Mouse (Mus musculus): ENCODE results near the gene Helb. TPM values are rescaled to one million over a fixed set of nuclear protein-coding genes. Genes with fewer than 3 reads are reported as not detected.

Helb gene
- polyA plus RNA-seq, 1 experiment from 2014 or later: 4.6 TPM

Other genes with a start within 250 kb of the Helb start
- gene Tmbim4, start 88.6 kb upstream of the Helb start, polyA plus RNA-seq (2015; fragmentation: Nextera tagmentation; extraction: Ambion mirVana): 78.4 and 87.2 TPM in 2 replicates
- gene Irak3, start 89.1 kb upstream of the Helb start, polyA plus RNA-seq (2015; fragmentation: Nextera tagmentation; extraction: Ambion mirVana): 0.11 and 0.13 TPM in 2 replicates
- 50.9 and 58.7 TPM in 2 replicates for gene Llph, start 114.1 kb upstream of the Helb start, polyA plus RNA-seq (2015; fragmentation: Nextera tagmentation; extraction: Ambion mirVana)